Mouse (Mus musculus): ENCODE data around the gene Tmem178.

DNA sequence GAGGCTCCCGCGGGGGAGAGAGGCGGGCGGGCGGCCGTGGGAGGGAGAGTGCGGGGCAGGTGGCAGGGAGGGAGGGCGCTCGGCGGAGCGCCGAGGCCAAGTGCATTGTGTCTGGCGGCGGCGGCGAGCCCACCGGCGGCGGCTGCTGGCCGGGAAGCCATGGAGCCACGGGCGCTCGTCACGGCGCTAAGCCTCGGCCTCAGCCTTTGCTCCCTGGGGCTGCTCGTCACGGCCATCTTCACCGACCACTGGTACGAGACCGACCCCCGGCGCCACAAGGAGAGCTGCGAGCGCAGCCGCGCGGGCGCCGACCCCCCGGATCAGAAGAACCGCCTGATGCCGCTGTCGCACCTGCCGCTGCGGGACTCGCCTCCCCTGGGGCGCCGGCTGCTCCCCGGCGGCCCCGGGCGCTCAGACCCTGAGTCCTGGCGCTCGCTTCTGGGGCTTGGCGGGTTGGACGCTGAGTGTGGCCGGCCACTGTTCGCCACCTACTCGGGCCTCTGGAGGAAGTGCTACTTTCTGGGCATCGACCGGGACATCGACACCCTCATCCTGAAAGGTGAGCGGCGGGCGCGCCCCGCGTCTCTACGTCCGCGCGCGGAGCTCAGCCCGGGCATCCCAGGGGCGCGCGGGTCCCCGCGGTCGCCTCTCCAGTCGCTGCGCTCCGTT is at the start of gene Tmem178:
- TF ChIP-seq EP300 (IDR thresholded peaks at IDR 0.05) (no peak), CTCF (IDR thresholded peaks at IDR 0.05) (no peak)
